Mouse (Mus musculus) layer of hippocampus, adult 11-12 months (tissue): ENCODE data around the gene 0610012G03Rik.

ENCODE experiments used
- DNase-seq: peaks from one replicate; pipeline ENCODE4 v3.0.0; 2022; ENCODE audit warnings: low spot score

0610012G03Rik gene

DNA sequence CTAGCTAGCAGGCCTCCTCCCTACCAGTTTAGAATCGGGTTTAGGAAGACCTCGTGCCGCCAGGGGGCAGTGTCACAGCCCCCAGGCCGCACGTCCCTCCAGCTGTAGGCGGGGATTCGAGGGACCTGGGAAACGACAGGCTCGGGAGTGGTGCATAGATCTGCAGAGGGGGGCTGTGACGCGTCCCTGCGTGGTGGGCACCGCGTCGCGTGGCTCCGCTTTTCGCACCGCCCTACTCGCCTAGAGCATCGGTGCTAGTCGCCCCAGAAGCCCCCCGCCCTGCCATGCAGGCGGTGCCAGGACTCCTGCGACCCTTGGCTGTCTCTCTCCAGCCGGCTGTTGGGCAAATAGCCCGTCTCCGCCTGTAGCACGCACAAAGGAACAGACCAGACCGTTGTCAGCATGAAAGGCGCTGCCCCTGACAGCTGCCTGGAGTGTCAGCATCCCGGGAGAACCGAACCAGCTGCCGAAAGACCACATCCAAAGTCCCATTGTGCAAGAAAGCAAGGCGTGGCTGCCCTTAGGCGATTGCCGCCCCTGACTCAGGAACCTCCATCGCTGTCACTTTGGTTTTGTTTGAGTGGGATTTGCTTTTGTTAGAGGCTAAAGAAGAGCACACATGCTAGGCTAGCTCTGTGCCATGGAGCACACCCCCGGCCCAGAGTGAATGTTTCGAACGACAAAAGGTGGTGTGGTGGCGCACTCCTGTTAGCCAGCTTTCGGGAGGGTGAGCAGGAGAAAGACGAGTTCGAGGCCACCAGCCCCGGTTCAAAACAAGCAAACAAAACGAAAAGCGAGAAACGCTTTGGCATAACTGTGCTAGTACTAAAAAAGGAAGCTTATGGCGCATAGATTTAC lies 15.2 kb downstream of the 0610012G03Rik start:
- peak; percentile 93 for DNase-seq

GRCm38 (mm10) chr16:31932255-31932654 lies 16.0 kb downstream of the 0610012G03Rik start:
- peak; percentile 59 for DNase-seq

GRCm38 (mm10) chr16:31931330-31931729 lies 17.0 kb downstream of the 0610012G03Rik start:
- peak; percentile 49 for DNase-seq

GRCm38 (mm10) chr16:31927412-31927811 lies 20.9 kb downstream of the 0610012G03Rik start:
- DNase-seq, result no peak

- no peak for DNase-seq
These were observed 21.6 kb downstream of the 0610012G03Rik start for GRCm38 (mm10) chr16:31926547-31927182.

DNA sequence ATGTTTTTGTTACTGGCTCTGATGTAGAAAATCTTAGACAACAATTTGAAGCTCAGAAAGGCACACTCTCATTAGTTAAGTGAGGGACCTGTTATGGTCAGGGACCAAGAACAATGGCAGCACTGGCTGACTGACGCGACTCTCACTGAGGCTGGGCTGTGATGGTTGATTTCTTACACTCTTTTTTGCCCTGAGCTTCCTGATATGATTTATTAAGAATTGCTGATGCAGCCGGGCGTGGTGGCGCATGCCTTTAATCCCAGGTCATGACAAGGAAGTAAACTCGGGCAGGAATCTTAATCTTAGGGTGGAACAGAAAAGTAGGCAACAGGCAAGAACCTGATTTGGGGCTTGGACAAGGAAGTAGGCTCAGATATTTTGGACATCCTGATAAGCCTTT lies 22.2 kb downstream of the 0610012G03Rik start:
- no peak for DNase-seq

DNA sequence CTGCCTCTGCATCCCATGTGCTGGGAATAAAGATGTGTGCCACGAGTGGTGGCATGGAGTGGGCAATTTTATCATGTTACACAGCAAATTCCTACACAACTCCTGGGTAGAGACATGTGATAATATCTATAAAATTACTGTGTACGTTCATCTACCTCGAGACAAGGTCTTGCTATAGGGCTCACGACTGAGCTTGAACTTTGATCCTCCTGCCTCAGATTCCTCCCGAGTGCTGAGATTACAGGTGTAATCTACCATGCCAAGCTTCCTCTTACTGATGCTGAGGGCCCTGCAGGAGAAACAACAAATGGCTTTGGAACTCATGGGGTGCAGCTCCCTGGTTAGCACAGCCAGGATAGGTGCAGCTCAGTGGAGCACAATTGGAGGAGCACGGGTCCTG lies 23.9 kb downstream of the 0610012G03Rik start:
- DNase-seq, result no peak

DNA sequence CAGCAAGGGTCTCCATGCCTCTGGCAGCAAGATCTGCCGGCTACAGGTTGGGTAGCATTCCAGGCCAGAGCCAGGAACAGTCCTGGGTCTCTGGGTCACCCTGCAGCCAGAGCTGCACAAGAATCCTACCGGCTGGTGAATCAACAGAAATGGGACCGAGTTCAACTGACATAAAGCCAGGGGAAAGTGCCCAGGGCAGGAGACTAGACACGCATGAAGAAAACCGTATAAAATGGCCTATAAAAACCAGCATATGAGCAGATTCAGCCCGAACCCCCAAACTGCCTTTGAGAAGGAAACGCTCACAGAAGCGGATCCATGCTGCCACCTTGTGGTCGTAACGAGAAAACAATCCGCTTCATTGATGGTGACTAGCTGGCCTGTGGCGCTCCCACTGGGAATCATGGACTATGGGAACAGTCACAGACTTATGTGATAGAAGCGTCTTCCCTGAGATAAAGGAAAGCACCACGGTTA lies 30.0 kb downstream of the 0610012G03Rik start:
- peak; percentile 90 for DNase-seq

DNA sequence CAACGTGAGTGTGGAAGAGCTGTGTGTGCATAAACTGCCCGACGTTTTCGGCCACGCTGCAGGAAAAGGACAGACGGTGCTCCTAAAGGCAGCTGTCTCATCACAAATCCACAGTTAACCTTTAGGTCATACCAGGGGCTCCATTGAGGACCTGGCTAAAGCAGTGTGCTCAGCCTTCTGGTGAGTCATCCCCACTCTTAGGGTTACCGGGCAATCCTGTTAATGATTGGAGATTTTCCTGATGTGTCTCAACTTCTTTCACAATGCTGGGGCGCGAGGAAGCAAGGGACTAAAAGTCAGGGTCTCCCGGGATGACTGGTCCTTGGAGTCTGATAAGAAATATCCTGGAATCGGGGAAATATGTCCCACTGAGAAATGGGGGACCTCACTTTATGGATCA lies 30.5 kb downstream of the 0610012G03Rik start:
- no peak for DNase-seq

- no peak for DNase-seq
These were observed 37.9 kb downstream of the 0610012G03Rik start for GRCm38 (mm10) chr16:31910281-31910847.

DNA sequence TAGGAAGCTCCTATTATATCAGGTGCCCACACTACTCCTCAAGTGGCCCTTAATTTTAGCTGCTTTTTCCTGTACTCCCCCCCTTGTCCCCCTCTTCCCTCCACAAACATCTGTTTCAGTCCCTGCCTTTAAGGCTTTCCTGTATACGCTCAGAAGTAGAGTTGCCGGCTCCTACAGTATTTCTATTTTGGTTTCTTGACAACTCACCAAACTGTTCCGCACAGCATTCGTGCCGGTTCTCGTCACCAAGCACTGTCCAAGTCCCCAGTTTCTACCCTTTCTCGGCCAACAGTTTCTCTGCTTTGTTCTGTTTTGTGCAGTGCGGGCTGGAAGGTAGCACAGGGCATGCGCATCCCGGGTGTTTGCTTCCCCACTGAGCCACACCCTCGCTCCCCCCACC lies 39.3 kb downstream of the 0610012G03Rik start:
- DNase-seq, result no peak

GRCm38 (mm10) chr16:31906896-31907295 lies 41.4 kb downstream of the 0610012G03Rik start:
- DNase-seq, result no peak

DNA sequence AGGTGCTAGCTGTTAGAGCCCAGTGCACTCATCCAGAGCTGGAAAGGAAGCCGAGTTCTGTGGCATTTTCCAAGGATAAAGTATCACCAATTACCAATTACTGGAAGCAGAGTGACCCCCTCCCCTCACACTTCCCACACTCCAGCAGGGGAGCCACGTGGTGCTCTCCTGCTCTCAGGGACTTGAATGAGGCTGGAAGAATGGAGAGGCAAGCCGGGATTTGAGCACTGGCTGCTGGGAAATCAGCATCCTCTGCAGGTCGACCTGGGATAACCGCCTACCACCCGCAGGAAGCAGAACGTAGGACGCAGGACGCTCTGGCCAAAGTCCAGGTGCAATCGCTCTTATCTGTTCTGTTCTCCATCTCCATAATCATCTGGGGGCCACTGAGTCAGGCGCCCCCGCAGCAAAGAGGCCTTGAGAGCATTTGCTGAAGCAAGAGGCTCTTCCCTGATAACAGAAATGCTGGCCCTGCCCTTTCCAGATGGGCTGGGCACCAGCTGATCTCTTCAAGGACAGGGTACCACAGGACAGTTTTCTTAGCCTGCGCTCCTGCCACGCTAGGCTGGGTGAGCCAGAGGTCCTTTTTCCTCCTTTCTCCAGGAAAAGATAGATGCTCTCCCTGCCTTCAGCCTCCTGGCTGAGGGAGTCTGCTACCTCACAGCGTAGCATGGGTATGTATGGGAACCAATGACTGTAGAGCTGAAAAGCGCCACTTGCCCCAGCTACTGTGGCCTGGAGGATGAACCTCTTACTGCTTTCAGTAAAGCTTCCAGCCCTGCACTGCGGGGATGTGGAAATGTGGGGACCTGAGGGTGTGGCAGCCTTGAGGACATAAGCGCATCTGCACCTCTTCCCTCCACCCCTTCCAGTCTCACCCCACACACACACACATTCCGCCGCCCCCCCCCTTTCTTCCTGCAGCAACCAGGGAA lies 42.1 kb downstream of the 0610012G03Rik start:
- no peak for DNase-seq

DNA sequence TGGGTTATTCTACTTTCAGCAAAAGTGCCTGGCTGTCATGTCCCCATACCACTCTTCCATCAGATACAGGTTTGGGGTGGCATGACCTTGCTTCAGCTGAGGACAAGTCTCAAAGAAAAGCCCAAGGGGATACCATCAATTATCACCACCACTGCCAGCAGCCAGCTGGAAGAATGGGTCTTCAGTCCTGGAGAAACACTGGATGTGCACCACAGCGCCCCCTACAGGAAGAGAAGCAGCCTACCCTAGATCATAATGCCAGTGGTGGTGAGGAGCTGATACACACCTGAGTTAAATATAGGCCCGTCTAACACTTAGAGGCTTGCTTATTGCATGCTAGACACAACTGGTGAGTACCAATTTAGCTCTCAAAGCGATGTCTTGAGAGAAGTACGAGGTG lies 43.0 kb downstream of the 0610012G03Rik start:
- no peak for DNase-seq

GRCm38 (mm10) chr16:31903239-31903638 lies 45.1 kb downstream of the 0610012G03Rik start:
- no peak for DNase-seq

DNA sequence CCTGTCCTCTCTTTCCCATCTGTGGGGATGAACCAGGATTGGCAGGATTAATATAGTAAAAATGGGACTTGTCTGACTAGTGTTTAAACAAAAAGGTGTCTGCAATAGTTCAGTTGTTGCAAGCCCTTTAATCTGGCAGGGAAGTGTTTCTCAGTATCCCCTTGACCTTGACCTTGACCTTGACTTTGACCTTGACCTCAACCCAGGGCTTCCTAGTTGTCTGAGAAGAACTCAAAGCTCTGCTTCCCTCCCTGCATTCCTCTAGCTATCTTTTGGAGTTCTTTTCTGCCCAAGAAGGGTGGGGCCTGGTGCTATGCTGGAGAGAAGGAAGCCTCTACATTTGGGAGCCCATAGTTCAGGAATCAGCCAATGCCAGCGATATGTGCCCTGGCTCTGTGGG lies 46.4 kb downstream of the 0610012G03Rik start:
- DNase-seq, result no peak

- DNase-seq, result peak; percentile 87
These were observed 49.6 kb downstream of the 0610012G03Rik start for GRCm38 (mm10) chr16:31898546-31899326.
